In the genomic region with DNA sequence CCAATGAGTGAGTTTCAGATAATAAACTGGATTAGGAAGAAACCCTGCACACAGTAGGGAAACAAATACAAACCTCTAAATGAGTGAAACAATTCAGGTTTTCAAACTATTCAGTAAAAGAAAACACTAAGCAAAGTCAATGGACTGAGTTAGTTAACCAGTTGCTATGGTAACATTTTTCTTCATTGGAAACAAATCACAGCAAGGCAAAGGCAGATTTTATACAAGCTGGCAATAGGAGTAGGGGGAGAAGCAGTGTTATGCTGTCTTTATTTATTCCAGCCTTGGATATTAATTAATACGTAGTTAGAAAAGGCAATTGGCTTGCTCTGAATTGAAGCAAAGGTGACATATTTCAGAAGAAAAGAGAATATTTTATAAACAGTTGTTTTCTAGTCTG, we compare ENCODE assay signal across 25 mouse cellular contexts.
"Had no signal": no experiment of that assay in that cellular context is flagged by ENCODE, and none has a peak within 500 bp of the region (broad histone marks: within the 10 kb centered on the region; RNA-seq: fewer than 3 reads in every experiment).

No protein-coding gene starts in this region.

- ATAC-seq: hindbrain, embryonic 16.5 days; inflammation-experienced regulatory T-cells, adult 6 months; intestine, embryonic 15.5 days; intestine, postnatal 0 days; liver, embryonic 12.5 days had no signal

- H3K27me3 ChIP-seq: heart, embryonic 12.5 days; hindbrain, embryonic 13.5 days; intestine, embryonic 15.5 days; limb, embryonic 13.5 days; limb, embryonic 15.5 days; liver, embryonic 12.5 days had no signal

- DNase-seq: gastrocnemius, adult 2 months; gastrocnemius, postnatal 10 days; gastrocnemius, postnatal 25 days; heart, adult 18-20 months; heart, postnatal 10 days; heart, postnatal 4 days; kidney, adult 18-20 months; kidney, adult 8-10 months; kidney, postnatal 10 days; kidney, postnatal 25 days; kidney, postnatal 4 days; layer of hippocampus, adult 9-11 months; layer of hippocampus, postnatal 36 days; left cerebral cortex, postnatal 4 days had no signal

- H3K9me3 ChIP-seq: heart, embryonic 10.5 days; heart, embryonic 12.5 days; hindbrain, embryonic 13.5 days; intestine, embryonic 15.5 days; limb, embryonic 13.5 days; limb, embryonic 15.5 days; liver, embryonic 12.5 days had no signal

- H3K4me2 ChIP-seq: heart, embryonic 12.5 days; hindbrain, embryonic 13.5 days; intestine, embryonic 15.5 days; limb, embryonic 13.5 days; limb, embryonic 15.5 days; liver, embryonic 12.5 days had no signal

- H3K36me3 ChIP-seq: heart, embryonic 10.5 days; heart, embryonic 12.5 days; hindbrain, embryonic 13.5 days; intestine, embryonic 15.5 days; limb, embryonic 13.5 days; limb, embryonic 15.5 days; liver, embryonic 12.5 days had no signal

- H3K4me3 ChIP-seq: gastrocnemius, adult 2 months; heart, embryonic 10.5 days; heart, embryonic 12.5 days; hindbrain, embryonic 13.5 days; intestine, embryonic 15.5 days; limb, embryonic 13.5 days; limb, embryonic 15.5 days; liver, embryonic 12.5 days had no signal

- H3K9ac ChIP-seq: heart, embryonic 12.5 days; hindbrain, embryonic 13.5 days; intestine, embryonic 15.5 days; limb, embryonic 13.5 days; limb, embryonic 15.5 days; liver, embryonic 12.5 days; liver, embryonic 14.5 days had no signal

- H3K4me1 ChIP-seq: heart, embryonic 10.5 days; heart, embryonic 12.5 days; hindbrain, embryonic 13.5 days; intestine, embryonic 15.5 days; limb, embryonic 13.5 days; limb, embryonic 15.5 days; liver, embryonic 12.5 days had no signal

- H3K27ac ChIP-seq: gastrocnemius, adult 2 months; heart, embryonic 10.5 days; hindbrain, embryonic 13.5 days; intestine, embryonic 15.5 days; limb, embryonic 13.5 days; limb, embryonic 15.5 days; liver, embryonic 12.5 days; liver, embryonic 14.5 days had no signal
